Mouse (Mus musculus) urinary bladder, postnatal 36 days (tissue): Measurements from ENCODE around the gene Vmn2r19.
"Not testable (repeated sequence)": the region's sequence is repeated elsewhere in the genome, so short reads cannot be mapped to it uniquely, and the experiment has no call there.

Source experiments
- DNase-seq, 2 experiments: peaks; one replicate each; pipeline ENCODE4 v3.0.0; 2022; ENCODE audit warnings: low spot score in 2 of 2, mixed read lengths in 1 of 2

Gene Vmn2r19

GRCm38 (mm10) chr6:123308033-123308432, at the start of gene Vmn2r19:
Gene Vmn2r19, plus strand, starts transcription at chr6:123308333.
- no peak for DNase-seq

DNA sequence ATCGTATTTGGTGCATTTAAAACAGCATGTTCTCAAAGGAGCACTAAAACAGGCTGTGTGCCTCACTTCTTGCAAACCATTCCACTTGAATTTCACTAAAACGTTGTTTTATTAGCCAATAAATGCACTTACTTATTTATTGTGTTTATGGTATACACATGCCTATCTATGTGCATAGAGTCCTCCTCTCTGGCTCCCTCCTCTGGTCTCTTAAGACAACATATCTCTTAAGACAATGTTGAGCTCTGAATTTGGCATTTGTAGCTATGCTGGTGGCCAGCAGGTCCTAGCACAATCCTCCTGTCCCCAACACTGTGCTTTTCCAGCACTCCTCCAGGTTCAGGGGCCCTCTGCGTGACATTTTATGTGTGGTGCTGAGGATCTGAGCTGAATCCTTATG, 49.2 kb upstream of the Vmn2r19 start:
- no peak for DNase-seq

GRCm38 (mm10) chr6:123259889-123260603, 48.1 kb upstream of the Vmn2r19 start:
- DNase-seq: no peak

DNA sequence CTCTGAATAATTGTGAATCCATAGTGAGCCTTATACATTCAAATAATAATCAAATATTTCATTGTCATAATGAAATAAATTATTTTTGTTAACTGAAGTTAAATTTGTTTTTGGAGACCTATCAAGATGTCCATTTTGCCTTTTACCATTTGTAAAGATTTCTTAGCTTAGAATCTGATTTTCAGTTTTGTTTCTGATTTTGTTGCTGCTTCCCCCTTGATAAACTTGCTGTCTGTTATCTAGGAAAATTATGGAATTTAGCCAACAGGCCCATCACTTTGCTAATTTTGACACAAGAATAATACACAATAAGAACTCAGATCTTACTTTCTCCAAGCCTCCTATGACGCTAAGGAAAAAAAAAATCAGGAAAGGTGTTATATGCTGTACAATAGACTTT, 47.3 kb upstream of the Vmn2r19 start:
- no peak for DNase-seq

DNA sequence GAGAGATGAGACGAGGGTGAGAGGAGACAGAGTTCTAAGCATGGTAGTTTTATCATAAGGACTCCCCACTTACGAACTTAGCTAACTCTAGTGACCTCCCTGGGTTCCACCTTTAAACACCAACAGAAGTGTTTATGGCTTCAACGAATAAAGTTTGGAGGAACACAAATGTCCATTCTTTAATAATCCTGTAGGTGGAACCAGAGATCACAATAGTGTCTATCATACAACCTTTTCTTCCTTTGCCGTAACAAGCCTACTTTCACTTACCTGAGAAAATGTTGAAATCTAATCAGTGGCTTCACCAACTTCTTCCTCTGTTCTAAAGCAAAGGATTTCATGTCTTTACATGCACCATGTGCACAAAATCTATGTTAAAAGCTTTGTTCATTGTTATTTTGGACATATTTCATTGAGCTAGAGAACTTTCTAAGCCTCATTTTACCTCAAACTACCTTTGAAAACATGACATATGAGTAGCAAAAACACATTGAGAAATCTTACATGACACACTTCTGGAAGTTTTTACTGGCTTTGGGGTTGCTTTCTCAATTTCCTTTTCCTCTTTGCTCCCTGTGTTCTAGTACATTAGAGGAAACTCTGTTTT, 46.5 kb upstream of the Vmn2r19 start, which contains the start of gene Clec4d:
TSS of gene Clec4d (plus strand) at position 557 of the 607 bp plus-strand sequence.
- DNase-seq: no peak

- no peak for DNase-seq
Observed at GRCm38 (mm10) chr6:123264194-123264593, 43.9 kb upstream of the Vmn2r19 start.

GRCm38 (mm10) chr6:123265809-123266208, 42.3 kb upstream of the Vmn2r19 start:
- no peak for DNase-seq

DNA sequence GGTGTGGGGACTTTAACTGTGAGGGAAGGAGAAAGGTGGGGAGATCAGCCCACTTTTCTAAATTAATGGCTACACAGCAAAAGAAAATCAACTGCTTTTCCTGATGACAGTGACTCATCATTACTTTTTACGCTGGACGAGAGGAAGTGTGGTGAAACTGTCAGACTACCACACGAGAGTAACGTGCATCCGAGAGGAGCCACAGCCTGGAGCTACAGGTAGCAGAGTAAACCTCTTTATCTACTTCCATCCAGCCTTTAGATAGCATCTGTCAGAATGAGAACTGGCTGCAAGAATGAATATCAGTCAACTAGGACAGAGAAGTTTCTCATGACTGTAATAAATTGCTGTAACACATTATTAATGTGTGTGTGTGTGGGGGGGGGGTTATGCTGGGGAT, 41.2 kb upstream of the Vmn2r19 start:
- no peak for DNase-seq

- DNase-seq: no peak
Observed at GRCm38 (mm10) chr6:123279443-123279842, 28.7 kb upstream of the Vmn2r19 start.

DNA sequence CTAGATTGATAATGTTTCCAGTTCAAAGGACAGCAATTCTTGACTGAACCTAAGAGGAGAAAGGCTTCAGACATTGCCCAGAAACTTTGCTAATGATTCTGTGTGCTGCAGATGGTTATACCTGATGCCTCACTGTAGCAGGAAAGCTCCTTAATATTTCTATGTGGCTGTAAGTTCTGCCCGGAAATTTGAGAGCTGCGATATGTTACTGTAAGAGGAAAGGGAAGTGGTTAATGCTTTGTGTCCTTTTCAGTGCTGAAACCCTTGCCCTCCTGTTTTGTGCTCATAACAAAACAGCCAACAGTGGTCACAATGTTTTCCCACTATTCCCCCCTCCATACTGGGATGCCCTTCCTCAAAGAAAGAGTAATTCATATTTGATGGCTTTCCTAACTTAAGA, 21.8 kb upstream of the Vmn2r19 start:
- no peak for DNase-seq

DNA sequence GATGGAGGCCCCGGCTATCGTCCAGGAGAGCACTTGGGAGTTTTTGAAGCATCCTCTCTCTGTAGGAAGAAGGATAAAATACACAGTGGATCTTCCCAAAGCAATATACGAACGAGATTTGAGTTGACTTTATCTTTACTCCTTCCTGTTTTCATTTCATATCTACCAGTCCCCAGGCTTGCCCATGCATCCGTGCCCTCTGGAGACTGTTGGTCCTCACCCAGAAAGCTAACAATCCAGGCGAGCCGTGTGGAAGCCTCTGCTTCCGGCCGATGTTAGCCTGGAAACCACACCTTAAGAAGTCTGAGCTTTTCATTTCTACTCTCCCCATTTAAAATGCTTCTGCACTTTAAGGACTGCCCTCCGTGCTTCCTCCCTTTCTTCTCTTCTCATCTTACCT, 19.2 kb upstream of the Vmn2r19 start:
- DNase-seq: no peak

GRCm38 (mm10) chr6:123289753-123290152, 18.4 kb upstream of the Vmn2r19 start, which contains the start of gene Clec4e:
Gene Clec4e, minus strand, starts transcription at chr6:123289870.
- DNase-seq: no peak

GRCm38 (mm10) chr6:123292751-123293400, 15.3 kb upstream of the Vmn2r19 start:
- no peak for DNase-seq

DNA sequence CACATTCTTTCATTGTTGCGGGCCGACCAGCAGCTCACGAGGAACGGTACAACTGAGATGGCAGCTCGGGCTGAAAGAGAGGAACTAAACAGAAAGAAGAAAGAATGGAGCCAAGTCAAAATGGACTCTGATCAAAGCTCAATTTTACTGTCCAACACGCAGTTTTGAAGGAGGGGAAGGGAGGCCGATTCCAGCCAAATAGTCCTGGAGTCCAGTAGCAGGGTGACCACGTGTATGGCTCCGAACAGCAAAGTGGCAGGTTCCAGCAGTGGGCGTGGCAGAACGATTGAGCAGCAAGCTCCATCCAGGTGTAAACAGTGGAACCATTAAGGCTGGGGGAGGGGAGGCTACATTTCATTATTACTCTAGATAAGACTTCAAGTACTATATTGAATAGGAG, 14.6 kb upstream of the Vmn2r19 start:
- not testable (repeated sequence) for DNase-seq

DNA sequence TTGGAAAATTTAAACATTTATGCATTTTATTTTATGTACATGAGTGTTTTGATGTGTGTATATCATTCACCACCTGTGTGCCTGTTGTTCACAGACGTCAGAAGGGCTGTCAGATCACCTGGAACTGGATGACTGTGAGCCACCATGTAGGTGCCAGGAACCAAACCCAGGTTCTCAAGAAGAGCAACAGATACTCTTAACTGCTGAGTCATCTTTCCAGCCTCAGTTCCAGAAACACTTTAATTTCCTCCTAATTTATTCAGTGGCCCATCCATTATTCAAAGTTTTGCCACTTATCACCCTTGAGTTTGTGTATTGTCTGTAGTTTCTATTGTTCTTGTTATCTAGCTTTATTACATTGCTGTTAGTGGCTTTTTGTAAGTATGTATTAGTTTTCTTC, 11.4 kb upstream of the Vmn2r19 start:
- no peak for DNase-seq

GRCm38 (mm10) chr6:123306315-123306714, 1.8 kb upstream of the Vmn2r19 start:
- not testable (repeated sequence) for DNase-seq

- no peak for DNase-seq
Observed at GRCm38 (mm10) chr6:123332503-123332902, 24.4 kb downstream of the Vmn2r19 start.

DNA sequence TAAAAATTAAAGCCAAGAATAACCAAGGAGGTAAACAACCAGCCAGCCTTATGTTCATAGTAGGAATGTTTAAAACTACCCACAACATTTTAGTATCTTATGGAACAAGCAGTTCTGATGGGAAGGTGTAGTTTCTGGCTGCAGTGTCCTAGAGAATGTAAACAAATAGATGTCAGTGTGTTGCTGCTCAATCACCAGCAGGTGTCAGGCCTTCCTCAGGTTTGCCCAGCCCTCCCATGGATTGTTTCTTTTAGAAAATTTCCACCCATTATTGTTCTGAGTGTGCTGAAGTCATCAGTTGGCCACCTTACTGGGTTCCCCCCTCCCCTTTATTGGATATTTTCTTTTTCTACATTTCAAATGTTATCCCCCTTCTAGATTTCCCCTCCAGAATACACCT, 32.0 kb downstream of the Vmn2r19 start:
- no peak for DNase-seq

GRCm38 (mm10) chr6:123346141-123346540, 38.0 kb downstream of the Vmn2r19 start:
- no peak for DNase-seq
